Mouse (Mus musculus) C2C12 (cell line): ENCODE measurements around the gene Atp5mpl. TPM values are rescaled to one million over a fixed set of nuclear protein-coding genes. Genes with fewer than 3 reads are reported as not detected.
A peak's percentile ranks its signal among the peaks of the same experiment; 100 is the strongest.
"Not testable (repeated sequence)": the region's sequence is repeated elsewhere in the genome, so short reads cannot be mapped to it uniquely, and the experiment has no call there.

ENCODE experiments used
- H3K27me3 ChIP-seq: one replicate; pipeline ENCODE4 v1.6.1; 2011; ENCODE audit not compliant: control insufficient read depth, insufficient read depth, insufficient read length
- H3K36me3 ChIP-seq: one replicate; pipeline ENCODE4 v1.6.1; 2011; ENCODE audit not compliant: control insufficient read depth, insufficient read depth
- H3K4me3 ChIP-seq: one replicate; pipeline ENCODE4 v1.5.1; 2011; ENCODE audit warnings: mild to moderate bottlenecking, control low read depth; ENCODE audit not compliant: poor library complexity, insufficient read depth, severe bottlenecking
- H3K79me2 ChIP-seq: one replicate; pipeline ENCODE4 v1.6.1; 2011; ENCODE audit not compliant: control insufficient read depth, insufficient read depth
- H3K79me3 ChIP-seq: one replicate; pipeline ENCODE4 v1.6.1; 2011; ENCODE audit warnings: low read depth, control low read depth
- H3ac ChIP-seq: one replicate; pipeline ENCODE3; 2011; ENCODE audit warnings: low read depth; ENCODE audit not compliant: control insufficient read depth, insufficient read length
- CTCF ChIP-seq: IDR thresholded peaks from one replicate; pipeline ENCODE4 v1.5.1; 2011; ENCODE audit not compliant: control insufficient read depth, insufficient read depth, insufficient read length
- FOSL1 ChIP-seq: IDR thresholded peaks from one replicate; pipeline ENCODE4 v1.8.0; 2011; ENCODE audit warnings: mild to moderate bottlenecking, low read length; ENCODE audit not compliant: poor library complexity, insufficient read depth, severe bottlenecking
- MAX ChIP-seq: IDR thresholded peaks from one replicate; pipeline ENCODE4 v1.6.1; 2011; ENCODE audit warnings: mild to moderate bottlenecking, control low read depth
- MYOD1 ChIP-seq: IDR thresholded peaks from one replicate; pipeline ENCODE4 v1.6.1; 2011; ENCODE audit warnings: low read depth; ENCODE audit not compliant: control insufficient read depth, insufficient read length
- MYOG ChIP-seq: IDR thresholded peaks from one replicate; pipeline ENCODE4 v1.6.1; 2011; ENCODE audit not compliant: control insufficient read depth, insufficient read length; ENCODE audit errors: extremely low read depth
- USF1 ChIP-seq: IDR thresholded peaks from one replicate; pipeline ENCODE4 v1.6.1; 2011; ENCODE audit warnings: low read depth, mild to moderate bottlenecking, control low read depth, moderate library complexity
- polyA plus RNA-seq: library from polyadenylated mRNA; unstranded; fragments of >200 nt; fragmentation: generic; extraction: Trizol; gene quantifications from one replicate; pipeline ENCODE4 v1.2.1, GENCODE M21; 2012; ENCODE audit warnings: missing spikeins

The Atp5mpl gene
- polyA plus RNA-seq, 1 experiment: 608 TPM

- Histone ChIP-seq H3K79me2 (no peaks in the 10 kb centered on the region), H3ac (no peak overlapping the region), H3K36me3 (no peaks in the 10 kb centered on the region), H3K4me3 (no peak overlapping the region), H3K79me3 (no peaks in the 10 kb centered on the region), H3K27me3 (no peaks in the 10 kb centered on the region)
- TF ChIP-seq CTCF (peak; percentile 47), MAX (no peak), MYOD1 (no peak)
Measured at GRCm38 (mm10) chr12:111946716-111947115, 20.1 kb downstream of the Atp5mpl start.

- not testable (repeated sequence) for H3K4me3 ChIP-seq, H3K36me3 ChIP-seq, H3K79me3 ChIP-seq, H3ac ChIP-seq, H3K27me3 ChIP-seq, H3K79me2 ChIP-seq
Measured at GRCm38 (mm10) chr12:111945765-111946655, 20.8 kb downstream of the Atp5mpl start.

- Histone ChIP-seq H3K4me3 (no peak overlapping the region), H3K27me3 (no peaks in the 10 kb centered on the region), H3K79me2 (no peaks in the 10 kb centered on the region), H3K79me3 (no peaks in the 10 kb centered on the region), H3K36me3 (no peaks in the 10 kb centered on the region), H3ac (no peak overlapping the region)
- TF ChIP-seq MYOG (no peak), USF1 (no peak), CTCF (no peak), MAX (no peak)
Measured at GRCm38 (mm10) chr12:111945115-111945514, 21.7 kb downstream of the Atp5mpl start.

- H3K4me3 ChIP-seq, H3K79me2 ChIP-seq: not testable (repeated sequence)
Measured at GRCm38 (mm10) chr12:111944065-111944987, 22.5 kb downstream of the Atp5mpl start.

GRCm38 (mm10) chr12:111943421-111944064 is 23.2 kb downstream of the Atp5mpl start:
- Histone ChIP-seq H3K4me3 (no peak overlapping the region), H3K79me3 (no peaks in the 10 kb centered on the region), H3ac (no peak overlapping the region), H3K36me3 (no peaks in the 10 kb centered on the region), H3K27me3 (no peaks in the 10 kb centered on the region), H3K79me2 (no peaks in the 10 kb centered on the region)
- TF ChIP-seq MYOG (no peak), CTCF (no peak)

More at GRCm38 (mm10) chr12:111944065-111944987, 22.5 kb downstream of the Atp5mpl start:
- H3K79me3 ChIP-seq, H3K27me3 ChIP-seq, H3K36me3 ChIP-seq, H3ac ChIP-seq: not testable (repeated sequence)

- no peak overlapping the region for H3K4me3 ChIP-seq
- H3ac ChIP-seq: no peak overlapping the region
- H3K27me3 ChIP-seq: no peaks in the 10 kb centered on the region
- H3K79me3 ChIP-seq: no peaks in the 10 kb centered on the region
- H3K79me2 ChIP-seq: no peaks in the 10 kb centered on the region
- H3K36me3 ChIP-seq: no peaks in the 10 kb centered on the region
- TF ChIP-seq MAX: peak; percentile 63
- TF ChIP-seq FOSL1: no peak
Measured at GRCm38 (mm10) chr12:111938623-111939177, 28.1 kb downstream of the Atp5mpl start.
